Mouse (Mus musculus) ovary, postnatal 14 days (tissue): ENCODE data around the gene Olfr1357.

Experiments
- DNase-seq: peaks from one replicate; pipeline ENCODE4 v3.0.0; 2022; ENCODE audit warnings: low spot score

Olfr1357 gene

GRCm38 (mm10) chr10:78578204-78578603 lies 39.7 kb downstream of the Olfr1357 start:
- no peak for DNase-seq

GRCm38 (mm10) chr10:78576435-78577184 lies 41.3 kb downstream of the Olfr1357 start:
- no peak for DNase-seq

- DNase-seq: peak; percentile 47
Measured at GRCm38 (mm10) chr10:78575690-78576089, 42.2 kb downstream of the Olfr1357 start.

DNA sequence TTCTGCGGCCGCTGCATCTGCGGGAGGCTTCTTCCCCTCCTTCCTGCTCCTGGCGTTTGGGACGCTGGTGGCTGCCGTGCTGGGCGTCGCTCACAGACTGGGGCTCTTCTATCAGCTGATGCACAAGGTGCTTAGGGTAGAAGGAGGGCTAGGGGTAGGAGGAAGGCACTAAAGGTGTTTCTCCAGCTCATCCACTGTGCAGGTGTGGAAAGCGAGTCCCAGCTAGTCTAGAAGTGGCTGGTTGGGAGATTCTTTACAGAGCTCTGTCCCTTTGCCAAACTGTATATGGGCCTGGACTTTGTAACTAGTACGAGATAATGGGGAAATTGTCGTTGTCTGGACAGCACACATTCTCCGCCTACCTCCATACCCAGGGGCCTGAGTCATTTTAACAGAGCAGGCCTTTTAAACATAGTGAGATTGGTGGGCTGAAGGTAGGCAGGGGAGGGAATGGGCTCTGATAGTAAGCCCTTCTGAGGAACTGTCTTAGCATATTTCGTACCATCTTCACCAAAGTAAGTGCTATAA lies 42.7 kb downstream of the Olfr1357 start:
- DNase-seq: no peak

GRCm38 (mm10) chr10:78574250-78575104 lies 43.4 kb downstream of the Olfr1357 start, which contains the start of gene Ilvbl:
Ilvbl (plus strand) TSS chr10:78574346.
- DNase-seq: peak; percentile 91

GRCm38 (mm10) chr10:78573226-78573625 lies 44.6 kb downstream of the Olfr1357 start:
- DNase-seq: no peak

DNA sequence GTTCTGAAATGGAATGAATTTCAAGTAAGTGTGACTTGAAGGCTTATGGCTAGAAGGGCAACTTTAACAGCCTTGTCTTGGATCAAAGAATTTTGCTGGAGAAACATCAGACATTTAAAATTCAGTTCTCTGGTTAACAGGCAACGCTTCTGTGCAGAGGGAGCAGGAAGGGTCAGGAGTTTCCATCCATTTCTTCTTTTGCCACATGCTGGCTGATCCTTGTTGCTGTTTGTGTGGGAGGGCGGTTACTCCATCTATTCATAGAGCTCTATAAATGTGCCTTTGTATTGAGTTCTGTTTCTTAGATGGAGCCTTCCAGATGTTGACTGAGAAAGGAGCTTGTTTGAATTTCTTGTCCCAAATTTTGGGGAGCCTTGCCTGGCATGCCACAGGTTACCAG lies 47.0 kb downstream of the Olfr1357 start:
- no peak for DNase-seq

DNA sequence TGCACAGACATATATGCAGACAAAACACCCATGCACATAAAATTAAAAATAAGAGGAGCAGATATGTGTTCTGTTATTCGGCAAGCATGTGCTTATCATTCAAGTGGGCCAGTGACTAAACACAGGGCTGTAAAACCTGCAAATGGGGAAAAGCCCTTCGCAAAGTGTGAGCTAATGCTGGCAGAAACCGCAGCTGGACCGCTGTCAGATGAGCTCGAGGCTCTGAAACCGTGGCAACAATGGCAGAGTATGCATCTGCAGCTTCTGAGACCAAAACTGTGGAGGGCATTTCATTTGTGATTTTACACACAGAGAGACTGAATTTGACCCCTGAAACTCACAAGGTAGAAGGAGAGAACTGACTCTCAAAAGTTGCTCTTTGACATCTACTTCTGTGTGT lies 47.5 kb downstream of the Olfr1357 start:
- DNase-seq: no peak

DNA sequence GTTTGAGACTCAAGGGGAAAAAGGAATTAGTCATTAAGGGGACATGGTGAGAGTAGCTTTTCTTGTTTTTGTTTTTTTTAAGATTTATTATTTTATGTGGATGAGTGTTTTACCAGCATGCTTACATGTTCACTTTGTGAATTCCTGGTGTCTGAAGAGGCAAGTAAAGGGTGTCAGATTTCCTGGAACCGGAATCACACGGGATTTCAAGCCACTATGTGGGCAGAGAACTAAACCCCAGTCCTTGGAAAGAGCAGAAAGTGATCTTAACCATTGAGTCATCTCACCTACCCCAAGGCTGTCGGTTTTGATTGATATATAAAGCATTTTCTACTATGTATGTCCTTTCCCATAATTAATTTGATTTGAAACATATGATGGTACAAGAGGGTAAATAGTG lies 48.2 kb downstream of the Olfr1357 start:
- DNase-seq: no peak

- DNase-seq: no peak
Measured at GRCm38 (mm10) chr10:78569191-78569590, 48.7 kb downstream of the Olfr1357 start.

DNA sequence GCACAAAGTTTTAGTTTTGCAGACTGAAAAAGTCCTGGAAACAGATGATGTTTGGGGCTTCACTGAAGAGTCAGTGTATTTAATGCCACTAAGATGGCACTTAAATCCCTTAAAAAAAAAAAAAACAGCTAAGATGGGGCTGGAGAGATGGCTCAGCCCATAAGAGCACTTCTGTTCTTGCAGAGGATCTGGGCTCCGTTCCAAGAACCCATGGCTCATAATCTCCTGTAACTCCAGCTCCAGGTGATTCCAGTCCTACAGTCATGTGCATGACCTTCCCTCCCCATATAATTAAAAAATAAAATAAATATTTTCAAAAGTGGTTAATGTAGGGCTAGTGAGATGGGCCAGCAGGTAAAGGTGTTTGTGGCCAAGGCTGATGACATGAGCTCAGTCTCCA lies 52.8 kb downstream of the Olfr1357 start:
- no peak for DNase-seq
